Mouse (Mus musculus) embryonic facial prominence, embryonic 12.5 days (tissue): ENCODE measurements at regions not wholly inside any gene's neighbourhood (a gene's known extent, or its start where the extent isn't known, plus 50 kb on each side); places are given as distances from the start of the nearest gene placed in this dataset.
"Not testable (repeated sequence)": the region's sequence is repeated elsewhere in the genome, so short reads cannot be mapped to it uniquely, and the experiment has no call there.

Experiments used
- ATAC-seq: fragments of 200-750 bp; cut with Nextera tagmentation; 2 replicates; pipeline ENCODE4 v1.8.0; 2017; ENCODE audit not compliant: insufficient number of reproducible peaks, insufficient read depth, low FRiP score, low TSS enrichment
- H3K27ac ChIP-seq: fragments of 300-500 bp; sonication (generic); 2 replicates; pipeline ENCODE4 v1.5.1; 2016; ENCODE audit warnings: mild to moderate bottlenecking
- H3K27me3 ChIP-seq: fragments of 300-500 bp; sonication (generic); 2 replicates; pipeline ENCODE4 v1.6.1; 2016; ENCODE audit warnings: mild to moderate bottlenecking, moderate library complexity
- H3K36me3 ChIP-seq: fragments of 300-500 bp; sonication (generic); 2 replicates; pipeline ENCODE4 v1.6.1; 2016; ENCODE audit warnings: mild to moderate bottlenecking
- H3K4me1 ChIP-seq: fragments of 300-500 bp; sonication (generic); 2 replicates; pipeline ENCODE4 v1.6.1; 2016
- H3K4me2 ChIP-seq: fragments of 300-500 bp; sonication (generic); replicated peaks from 2 replicates; pipeline ENCODE4 v1.6.1; 2016; ENCODE audit warnings: mild to moderate bottlenecking, moderate library complexity
- H3K4me3 ChIP-seq: fragments of 300-500 bp; sonication (generic); 2 replicates; pipeline ENCODE4 v1.5.1; 2016; ENCODE audit warnings: mild to moderate bottlenecking
- H3K9ac ChIP-seq: fragments of 300-500 bp; sonication (generic); 2 replicates; pipeline ENCODE4 v1.6.1; 2016; ENCODE audit warnings: mild to moderate bottlenecking, moderate library complexity
- H3K9me3 ChIP-seq: fragments of 300-500 bp; sonication (generic); 2 replicates; pipeline ENCODE4 v1.6.1; 2016; ENCODE audit warnings: mild to moderate bottlenecking, moderate library complexity
- WGBS: fragments of 180-500 bp; shearing (Covaris S2); methylation state at CpG from one replicate; pipeline ENCODE4 v1.1.7; 2016; 5-methylcytosine and 5-hydroxymethylcytosine counted together

DNA sequence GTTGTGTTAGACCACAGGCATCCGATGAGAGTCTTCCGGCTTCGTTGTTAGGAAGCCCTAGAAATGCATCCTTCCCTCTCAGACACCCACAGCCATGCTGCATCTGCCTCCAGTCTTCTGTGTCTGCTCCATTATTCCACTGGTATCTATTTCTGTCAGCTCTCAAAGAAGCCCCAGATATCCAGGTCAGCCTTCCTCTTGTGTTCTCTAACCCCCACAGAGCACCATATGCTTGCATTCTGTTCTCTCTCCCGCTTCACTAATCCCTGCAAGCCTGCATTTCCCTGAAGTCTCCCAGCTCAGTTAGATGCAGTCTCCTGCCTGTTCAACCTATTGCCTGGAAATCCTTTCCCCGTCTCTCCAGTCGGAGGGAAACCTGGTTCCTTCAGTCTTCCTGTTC, 53.6 kb upstream of the Wdfy3 start:
- Histone ChIP-seq H3K4me1 (no peaks in the 10 kb centered on the region), H3K36me3 (no peaks in the 10 kb centered on the region), H3K4me2 (no peak overlapping the region), H3K4me3 (no peak overlapping the region), H3K9ac (no peak overlapping the region), H3K27ac (no peak overlapping the region), H3K9me3 (no peaks in the 10 kb centered on the region), H3K27me3 (no peaks in the 10 kb centered on the region)
- no peak for ATAC-seq
- WGBS: 59% methylated on average over 6 of the region's 6 CpGs

- Histone ChIP-seq H3K9me3 (no peaks in the 10 kb centered on the region), H3K27ac (no peak overlapping the region), H3K4me1 (no peaks in the 10 kb centered on the region), H3K4me3 (no peak overlapping the region), H3K4me2 (no peak overlapping the region), H3K36me3 (no peaks in the 10 kb centered on the region), H3K9ac (no peak overlapping the region), H3K27me3 (no peaks in the 10 kb centered on the region)
- no peak for ATAC-seq
- WGBS: 8% methylated on average over 3 of the region's 3 CpGs
These were observed 57.0 kb upstream of the Wdfy3 start for GRCm38 (mm10) chr5:102126737-102127136.

DNA sequence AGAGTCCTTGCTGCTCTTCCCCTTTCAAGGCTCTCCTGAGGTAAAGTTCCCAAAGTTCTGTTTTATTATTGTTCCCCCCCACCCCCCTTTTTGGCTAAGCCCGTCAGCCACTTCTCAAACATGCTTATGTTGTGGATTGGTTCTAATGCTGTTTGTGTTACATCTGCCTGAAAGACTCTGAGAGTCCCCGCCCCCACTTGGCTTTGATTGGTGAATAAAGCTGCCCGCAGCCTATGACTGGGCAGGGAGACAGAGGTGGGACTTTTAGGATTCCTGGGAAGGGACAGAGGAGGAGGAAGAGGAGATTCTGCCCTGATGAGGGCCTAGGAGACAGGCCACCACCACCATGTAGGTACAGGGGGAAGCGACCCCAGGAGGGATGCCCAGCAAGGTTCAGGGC, 78.3 kb upstream of the Wdfy3 start:
- WGBS: 75% methylated on average over 4 of the region's 4 CpGs

GRCm38 (mm10) chr5:102149481-102150129, 79.9 kb upstream of the Wdfy3 start:
- Histone ChIP-seq H3K27ac (no peak overlapping the region; the same call in 1 of the 2 replicates), H3K9me3 (no peaks in the 10 kb centered on the region), H3K4me2 (no peak overlapping the region), H3K27me3 (no peaks in the 10 kb centered on the region), H3K4me1 (no peaks in the 10 kb centered on the region), H3K9ac (no peak overlapping the region), H3K4me3 (no peak overlapping the region), H3K36me3 (no peaks in the 10 kb centered on the region)
- ATAC-seq: no peak
- WGBS: 30% methylated on average over 14 of the region's 14 CpGs

More for the DNA sequence above, 78.3 kb upstream of the Wdfy3 start:
- H3K4me3 ChIP-seq: no peak overlapping the region
- no peak overlapping the region for H3K4me2 ChIP-seq
- no peak overlapping the region for H3K27ac ChIP-seq
- ATAC-seq: no peak
- no peaks in the 10 kb centered on the region for H3K36me3 ChIP-seq
- H3K9me3 ChIP-seq: no peaks in the 10 kb centered on the region
- H3K27me3 ChIP-seq: no peaks in the 10 kb centered on the region
- no peaks in the 10 kb centered on the region for H3K4me1 ChIP-seq
- H3K9ac ChIP-seq: no peak overlapping the region

- H3K9ac ChIP-seq: no peak overlapping the region
- ATAC-seq: no peak
- no peak overlapping the region for H3K27ac ChIP-seq
- no peaks in the 10 kb centered on the region for H3K9me3 ChIP-seq
- no peak overlapping the region for H3K4me2 ChIP-seq
- 63% methylated on average over 2 of the region's 2 CpGs for whole genome bisulfite sequencing
- no peaks in the 10 kb centered on the region for H3K36me3 ChIP-seq
- no peak overlapping the region for H3K4me3 ChIP-seq
- H3K27me3 ChIP-seq: no peaks in the 10 kb centered on the region
- no peaks in the 10 kb centered on the region for H3K4me1 ChIP-seq
These were observed 89.9 kb upstream of the Wdfy3 start for GRCm38 (mm10) chr5:102159621-102160020.

- H3K27ac ChIP-seq: no peak overlapping the region
- ATAC-seq: no peak
- H3K4me2 ChIP-seq: no peak overlapping the region
- no peak overlapping the region for H3K4me3 ChIP-seq
- no peak overlapping the region for H3K9ac ChIP-seq
- no peaks in the 10 kb centered on the region for H3K27me3 ChIP-seq
- no peaks in the 10 kb centered on the region for H3K9me3 ChIP-seq
- 18% methylated on average over 4 of the region's 4 CpGs for WGBS
- no peaks in the 10 kb centered on the region for H3K36me3 ChIP-seq
- H3K4me1 ChIP-seq: peaks cover 3% of the 10 kb centered on the region; the same call in 1 of the 2 replicates
These were observed 98.3 kb upstream of the Wdfy3 start for GRCm38 (mm10) chr5:102167981-102168380.

DNA sequence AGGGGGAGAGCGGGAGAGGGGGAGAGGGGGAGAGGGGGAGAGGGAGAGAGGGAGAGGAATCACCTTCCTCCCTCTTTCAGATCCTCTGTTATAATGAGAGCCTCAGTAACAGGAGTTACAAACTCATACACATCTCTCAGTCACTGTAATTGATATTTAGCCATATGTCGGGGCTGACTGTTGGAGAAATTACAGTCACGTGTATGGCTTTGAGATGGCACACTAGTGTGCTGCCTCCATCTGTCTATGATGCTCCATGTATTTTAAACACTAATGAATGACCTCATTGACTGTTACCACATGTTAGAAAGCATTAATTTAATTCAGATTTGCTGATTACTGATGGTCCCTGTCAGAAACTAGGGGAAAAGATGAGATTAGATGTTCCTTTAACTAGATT, 102.1 kb upstream of the Wdfy3 start:
- peaks cover 3% of the 10 kb centered on the region; the same call in 1 of the 2 replicates for H3K4me1 ChIP-seq
- H3K4me2 ChIP-seq: no peak overlapping the region
- H3K9ac ChIP-seq: no peak overlapping the region
- H3K9me3 ChIP-seq: no peaks in the 10 kb centered on the region
- H3K4me3 ChIP-seq: no peak overlapping the region
- 52% methylated on average over 2 of the region's 3 CpGs for WGBS
- no peaks in the 10 kb centered on the region for H3K36me3 ChIP-seq
- no peak overlapping the region for H3K27ac ChIP-seq
- ATAC-seq: no peak
- H3K27me3 ChIP-seq: no peaks in the 10 kb centered on the region

- Histone ChIP-seq H3K36me3 (no peaks in the 10 kb centered on the region), H3K4me3 (no peak overlapping the region), H3K27ac (no peak overlapping the region), H3K27me3 (no peaks in the 10 kb centered on the region), H3K9ac (no peak overlapping the region), H3K4me2 (no peak overlapping the region), H3K9me3 (no peaks in the 10 kb centered on the region), H3K4me1 (no peaks in the 10 kb centered on the region)
- ATAC-seq: no peak
- WGBS: 91% methylated on average over 8 of the region's 8 CpGs
These were observed 110.5 kb upstream of the Wdfy3 start for GRCm38 (mm10) chr5:102180250-102180649.

- not testable (repeated sequence) for H3K4me2 ChIP-seq, ATAC-seq
These were observed 119.2 kb upstream of the Wdfy3 start for GRCm38 (mm10) chr5:102188951-102189350.

DNA sequence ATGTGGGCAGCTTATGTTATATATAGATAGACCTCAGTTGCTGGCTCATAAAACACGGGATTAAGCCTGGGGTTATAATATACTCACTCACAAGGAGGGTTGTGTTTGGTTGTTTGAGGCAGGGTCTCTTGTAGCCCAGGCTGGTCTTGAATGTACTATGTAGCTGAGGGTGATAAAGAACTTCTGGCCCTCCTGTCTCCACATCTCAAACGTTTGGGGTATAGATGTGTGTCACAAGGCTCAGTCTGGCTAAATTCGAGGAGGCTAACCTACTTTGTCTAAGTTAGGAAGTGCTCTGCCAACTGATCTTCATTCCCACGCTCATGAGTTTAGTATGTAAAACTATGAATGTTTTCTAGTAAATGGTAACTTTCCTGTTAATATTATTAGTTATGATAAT, 136.7 kb upstream of the Wdfy3 start:
- no peak overlapping the region for H3K4me3 ChIP-seq
- no peak overlapping the region for H3K27ac ChIP-seq
- no peak overlapping the region for H3K4me2 ChIP-seq
- 0 out of 2 replicates have a peak, but pooled peaks cover 4% of the 10 kb centered on the region for H3K27me3 ChIP-seq
- 0 out of 2 replicates have a peak, but pooled peaks cover 2% of the 10 kb centered on the region for H3K4me1 ChIP-seq
- no peak for ATAC-seq
- no peak overlapping the region for H3K9ac ChIP-seq
- H3K36me3 ChIP-seq: no peaks in the 10 kb centered on the region
- H3K9me3 ChIP-seq: no peaks in the 10 kb centered on the region
- WGBS: 46% methylated on average over 4 of the region's 4 CpGs

More at GRCm38 (mm10) chr5:102188951-102189350, 119.2 kb upstream of the Wdfy3 start:
- not testable (repeated sequence) for H3K4me1 ChIP-seq, H3K27me3 ChIP-seq, H3K4me3 ChIP-seq, H3K27ac ChIP-seq, H3K9ac ChIP-seq, H3K9me3 ChIP-seq, H3K36me3 ChIP-seq
- 89% methylated on average over 4 of the region's 4 CpGs for WGBS

DNA sequence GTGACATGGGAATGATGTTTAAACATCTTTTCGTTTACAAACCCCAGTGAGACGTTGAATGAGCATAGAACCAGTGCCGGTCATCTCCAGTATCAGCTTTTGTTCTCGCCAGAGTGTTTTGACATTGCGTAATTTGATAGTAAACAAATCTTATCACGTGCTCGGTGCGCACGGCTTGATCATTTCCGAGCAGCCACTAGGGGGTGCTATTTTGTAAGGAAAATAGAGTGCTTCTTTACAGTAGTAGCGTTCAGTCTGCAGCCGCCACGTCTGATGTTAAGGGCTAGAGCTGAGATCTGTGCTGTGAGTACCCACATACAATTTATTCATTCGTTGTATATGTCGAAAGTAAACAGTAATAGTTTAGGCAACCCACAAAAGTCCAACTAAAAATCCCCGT, 137.2 kb upstream of the Wdfy3 start:
- no peak for ATAC-seq
- no peaks in the 10 kb centered on the region for H3K9me3 ChIP-seq
- 0 out of 2 replicates have a peak overlapping the region, but pooled peaks have one; percentile 26 for H3K4me2 ChIP-seq
- 0 out of 2 replicates have a peak, but pooled peaks cover 2% of the 10 kb centered on the region for H3K27me3 ChIP-seq
- no peak overlapping the region for H3K4me3 ChIP-seq
- no peak overlapping the region for H3K27ac ChIP-seq
- no peaks in the 10 kb centered on the region for H3K36me3 ChIP-seq
- no peak overlapping the region for H3K9ac ChIP-seq
- 0 out of 2 replicates have a peak, but pooled peaks cover 6% of the 10 kb centered on the region for H3K4me1 ChIP-seq
- WGBS: 4% methylated on average over 16 of the region's 16 CpGs

GRCm38 (mm10) chr5:102213145-102213544, 143.4 kb upstream of the Wdfy3 start:
- no peak overlapping the region for H3K27ac ChIP-seq
- no peaks in the 10 kb centered on the region for H3K9me3 ChIP-seq
- H3K27me3 ChIP-seq: no peaks in the 10 kb centered on the region
- H3K4me1 ChIP-seq: 0 out of 2 replicates have a peak, but pooled peaks cover 6% of the 10 kb centered on the region
- H3K4me2 ChIP-seq: no peak overlapping the region
- no peak for ATAC-seq
- no peak overlapping the region for H3K4me3 ChIP-seq
- no peak overlapping the region for H3K9ac ChIP-seq
- 61% methylated on average over 6 of the region's 6 CpGs for WGBS
- H3K36me3 ChIP-seq: no peaks in the 10 kb centered on the region
